Mouse (Mus musculus) neutrophil, adult 83 days (primary cell): ENCODE data around the gene Smyd2. TPM values are rescaled to one million over a fixed set of nuclear protein-coding genes. Genes with fewer than 3 reads are reported as not detected.

Experiments
- total RNA-seq, 2 experiments: library from RNA; stranded (reverse); gene quantifications; one replicate each; pipeline ENCODE4 v1.2.4; 2023

Smyd2 gene
- 1 to 10 TPM; 6.9 to 8.8 TPM for total RNA-seq

DNA sequence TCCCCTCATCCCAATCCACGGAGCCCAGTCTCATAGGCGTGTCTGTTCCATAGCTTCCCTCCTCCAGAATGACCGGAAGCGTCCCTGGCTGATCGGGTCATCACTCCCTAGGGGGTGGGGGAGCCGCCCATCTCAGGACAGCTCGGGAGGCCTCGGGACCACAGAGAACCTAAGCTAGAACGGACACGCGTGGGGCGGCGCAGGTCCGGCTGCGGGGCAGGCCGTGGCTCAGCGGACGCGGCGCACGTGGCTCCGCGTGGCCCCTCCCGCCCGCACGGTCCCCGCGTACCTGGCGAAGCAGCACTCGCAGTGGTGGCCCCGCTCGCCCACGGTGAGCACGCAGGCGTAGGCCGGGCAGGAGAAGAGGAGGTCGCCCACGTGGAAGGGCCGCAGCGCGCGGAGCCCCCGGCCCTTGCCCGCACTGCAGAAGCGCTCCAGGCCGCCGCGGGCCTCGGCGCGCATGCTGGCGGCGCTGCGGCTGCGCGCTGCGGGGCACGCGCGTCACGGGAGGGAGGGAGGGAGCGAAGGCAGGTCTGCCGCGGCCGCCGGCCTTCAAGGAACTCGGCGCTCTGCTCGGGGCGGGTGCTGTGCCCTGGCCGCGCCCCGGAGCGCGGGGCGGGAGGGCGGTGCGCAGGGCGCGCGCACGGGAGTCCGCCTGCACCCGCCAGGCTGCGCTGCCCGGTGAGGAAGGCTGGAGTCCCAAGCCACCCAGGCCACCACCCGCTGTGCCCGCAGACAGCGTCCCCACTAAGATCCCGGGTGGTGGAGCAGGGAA lies at the start of gene Smyd2:
Smyd2 (minus strand) TSS at position 546 of the 775 bp plus-strand sequence.

Other genes with a start within 250 kb of the Smyd2 start
- gene Cenpf, start 234.3 kb downstream of the Smyd2 start, total RNA-seq = 10 to 100 TPM; 44.2 to 48.0 TPM
- under 1 TPM; 0.13 to 0.18 TPM for gene Ptpn14, start 194.1 kb downstream of the Smyd2 start, total RNA-seq
- under 1 TPM in 1 of 2 experiments, not detected in 1; 0.04 TPM for gene Prox1, start 248.4 kb upstream of the Smyd2 start, total RNA-seq